Mouse (Mus musculus) forebrain, embryonic 14.5 days (tissue): Measurements from ENCODE around the gene 1300017J02Rik. TPM values are rescaled to one million over a fixed set of nuclear protein-coding genes. Genes with fewer than 3 reads are reported as not detected.

ENCODE experiments used
- ATAC-seq: fragments of 200-750 bp; cut with Nextera tagmentation; 2 replicates; pipeline ENCODE4 v1.8.0; 2017; ENCODE audit warnings: mild to moderate bottlenecking, moderate library complexity
- DNase-seq: peaks from one replicate; pipeline ENCODE4 v3.0.0-alpha.2; 2015; ENCODE audit warnings: low spot score
- H3K27ac ChIP-seq: fragments of 300-500 bp; sonication (generic); 2 replicates; pipeline ENCODE4 v1.5.1; 2014; ENCODE audit warnings: low read depth, mild to moderate bottlenecking, control low read depth, low read length, moderate library complexity
- H3K27me3 ChIP-seq: fragments of 300-500 bp; sonication (generic); replicated peaks from 2 replicates; pipeline ENCODE4 v1.6.1; 2014; ENCODE audit warnings: low read length, control low read depth, mixed read lengths; ENCODE audit not compliant: control insufficient read depth, insufficient read depth
- H3K36me3 ChIP-seq: fragments of 300-500 bp; sonication (generic); 2 replicates; pipeline ENCODE4 v1.6.1; 2014; ENCODE audit warnings: low read length, control low read depth; ENCODE audit not compliant: control insufficient read depth, insufficient read depth
- H3K4me1 ChIP-seq: fragments of 300-500 bp; sonication (generic); 2 replicates; pipeline ENCODE4 v1.6.1; 2014; ENCODE audit warnings: antibody characterized with exemption, low read length, control low read depth; ENCODE audit not compliant: control insufficient read depth, insufficient read depth
- H3K4me2 ChIP-seq: fragments of 300-500 bp; sonication (generic); 2 replicates; pipeline ENCODE4 v1.6.1; 2014; ENCODE audit warnings: mild to moderate bottlenecking, control low read depth, low read length
- H3K4me3 ChIP-seq: fragments of 300-500 bp; sonication (generic); 2 replicates; pipeline ENCODE4 v1.5.1; 2014; ENCODE audit warnings: low read depth, low read length, control low read depth
- H3K9ac ChIP-seq: fragments of 300-500 bp; sonication (generic); 2 replicates; pipeline ENCODE4 v1.6.1; 2014; ENCODE audit warnings: mild to moderate bottlenecking, low read length, control low read depth, moderate library complexity
- H3K9me3 ChIP-seq: fragments of 300-500 bp; sonication (generic); replicated peaks from 2 replicates; pipeline ENCODE4 v1.6.1; 2016; ENCODE audit warnings: low read length, control low read depth, mixed read lengths; ENCODE audit not compliant: control insufficient read depth
- WGBS: fragments of 180-500 bp; shearing (Covaris S2); extraction: QIAGEN DNeasy Blood & Tissue Kit; methylation state at CpG from one replicate; pipeline ENCODE4 v1.1.7; 2014; 5-methylcytosine and 5-hydroxymethylcytosine counted together
- polyA plus RNA-seq: library from polyadenylated mRNA; unstranded; fragments of >200 nt; fragmentation: Nextera tagmentation; extraction: Ambion mirVana; gene quantifications from 2 replicates; pipeline ENCODE4 v1.2.1, GENCODE M21; 2014

The 1300017J02Rik gene
- polyA plus RNA-seq, 1 experiment from 2014 or later = 0.29 TPM

DNA sequence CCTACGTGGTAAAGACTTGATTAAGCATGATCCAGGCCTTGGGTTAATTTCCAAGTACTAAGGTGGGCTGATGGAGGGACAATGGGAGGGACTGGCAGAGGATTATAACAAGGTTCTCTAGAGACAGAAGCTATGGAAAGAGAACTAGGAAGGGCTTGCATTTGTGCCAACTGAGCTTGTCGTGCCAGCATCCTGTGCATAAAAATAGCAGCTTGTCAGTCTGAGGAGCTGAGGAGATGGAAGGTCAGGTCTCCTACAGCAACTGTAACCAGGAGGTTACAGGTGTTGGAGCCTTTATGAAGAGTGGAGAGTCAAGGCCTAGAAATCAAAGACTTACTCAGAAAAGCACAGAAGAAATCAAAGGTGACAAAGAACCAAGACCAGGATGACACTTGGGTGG is 91.3 kb downstream of the 1300017J02Rik start:
- WGBS = 45% methylated on average over 2 of the region's 2 CpGs
- Histone ChIP-seq H3K9me3 (no peaks in the 10 kb centered on the region), H3K27ac (no peak overlapping the region), H3K9ac (no peak overlapping the region), H3K4me2 (no peak overlapping the region), H3K4me3 (no peak overlapping the region), H3K36me3 (no peaks in the 10 kb centered on the region), H3K4me1 (no peaks in the 10 kb centered on the region), H3K27me3 (no peaks in the 10 kb centered on the region)
- ATAC-seq (no peak), DNase-seq (peak; percentile 10)

DNA sequence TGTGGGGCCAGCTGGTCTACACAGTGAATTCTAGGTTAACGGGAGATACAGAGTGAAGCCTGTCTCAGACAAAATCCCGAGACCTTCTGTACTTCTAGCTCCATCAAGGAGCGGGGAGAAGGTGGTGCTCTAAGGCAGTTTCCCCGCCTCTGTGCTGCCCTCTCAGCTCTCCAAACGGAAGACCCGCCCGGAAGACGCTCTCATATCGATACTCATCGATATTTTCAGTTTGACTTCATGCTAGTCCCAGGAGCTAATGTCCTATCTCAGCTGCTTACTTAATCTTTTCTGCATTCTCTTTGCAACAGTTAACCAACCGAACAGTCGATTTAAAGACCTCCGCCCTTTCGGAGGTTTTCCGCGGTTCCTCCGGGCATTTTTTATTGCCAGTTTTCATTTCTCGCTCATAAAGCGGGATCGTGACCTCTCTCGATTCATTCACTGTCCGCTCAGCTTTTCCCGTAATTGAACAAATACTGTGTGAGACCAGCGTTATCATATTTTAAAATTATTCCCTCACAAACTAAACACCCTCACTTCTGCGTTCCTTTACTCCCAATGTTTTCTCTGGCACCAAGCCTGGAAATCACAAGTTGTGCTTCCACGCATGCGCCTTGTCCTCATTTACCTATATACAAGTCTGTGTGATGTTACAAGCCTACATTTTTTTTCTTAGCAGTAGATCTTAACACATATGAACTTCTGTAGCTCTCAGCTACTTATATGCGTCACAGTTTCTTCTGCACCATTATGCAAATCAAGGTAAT is 92.0 kb downstream of the 1300017J02Rik start:
- no peak overlapping the region for H3K4me2 ChIP-seq
- 81% methylated on average over 28 of the region's 28 CpGs for WGBS
- no peaks in the 10 kb centered on the region for H3K4me1 ChIP-seq
- H3K27ac ChIP-seq = no peak overlapping the region
- H3K9me3 ChIP-seq = no peaks in the 10 kb centered on the region
- H3K4me3 ChIP-seq = no peak overlapping the region
- H3K36me3 ChIP-seq = no peaks in the 10 kb centered on the region
- ATAC-seq (no peak), DNase-seq (peak; percentile 45)
- no peaks in the 10 kb centered on the region for H3K27me3 ChIP-seq
- no peak overlapping the region for H3K9ac ChIP-seq

DNA sequence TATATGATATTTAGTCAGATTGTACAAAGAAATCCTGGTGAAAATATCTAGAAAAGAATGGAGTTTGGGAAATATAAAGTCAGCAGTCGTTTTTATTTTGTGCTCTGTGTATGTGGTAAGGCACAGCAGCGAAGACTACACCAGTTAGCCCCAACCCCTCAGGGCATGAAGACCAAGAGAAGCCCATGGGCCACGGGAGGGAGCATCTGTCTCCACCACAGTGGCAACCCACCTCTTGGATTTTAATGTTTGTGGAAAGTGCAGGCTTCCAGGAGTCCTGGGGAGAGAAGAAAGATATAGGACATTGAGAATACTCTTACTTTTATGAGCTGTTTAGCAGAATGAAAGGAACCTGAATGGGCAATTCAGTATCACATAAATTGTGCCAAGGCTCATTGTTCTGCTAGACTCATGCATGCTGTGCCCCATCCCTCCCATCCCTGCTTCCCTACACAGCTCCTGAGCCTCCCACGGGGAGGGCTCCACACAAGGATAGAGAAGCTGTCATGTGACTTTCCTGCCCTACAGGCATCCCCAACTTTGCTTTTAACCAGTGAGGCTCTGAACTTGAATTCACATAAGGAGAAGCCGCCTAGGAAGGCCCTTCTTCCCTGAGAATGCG is 96.0 kb downstream of the 1300017J02Rik start:
- Histone ChIP-seq H3K9ac (no peak overlapping the region), H3K36me3 (no peaks in the 10 kb centered on the region), H3K9me3 (no peaks in the 10 kb centered on the region), H3K27ac (no peak overlapping the region), H3K4me2 (no peak overlapping the region), H3K4me3 (no peak overlapping the region), H3K27me3 (no peaks in the 10 kb centered on the region), H3K4me1 (no peaks in the 10 kb centered on the region)
- 38% methylated on average over 6 of the region's 6 CpGs for WGBS
- peak; percentile 14 for DNase-seq
- no peak for ATAC-seq

DNA sequence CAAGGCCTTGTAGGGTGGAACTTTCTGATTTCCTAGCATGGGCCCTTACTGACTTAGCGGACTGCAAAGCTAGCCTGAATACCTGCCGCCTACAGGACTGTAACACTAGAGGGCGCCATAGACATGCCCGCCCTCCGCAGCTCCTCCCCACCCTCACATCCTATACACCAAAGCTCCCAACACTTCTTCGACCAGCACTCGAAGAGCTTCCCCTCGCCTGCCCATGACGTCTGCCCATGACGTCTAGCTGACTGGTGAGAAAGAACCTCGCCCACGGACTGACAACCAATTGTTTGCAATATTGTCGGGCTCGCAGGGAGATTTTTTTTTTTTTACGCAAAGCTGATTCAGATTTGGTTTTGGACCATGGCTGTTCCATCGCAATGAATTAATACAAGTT is 97.0 kb downstream of the 1300017J02Rik start:
- Histone ChIP-seq H3K36me3 (no peaks in the 10 kb centered on the region), H3K27me3 (no peaks in the 10 kb centered on the region), H3K4me2 (peak overlapping the region; percentile 45), H3K9me3 (no peaks in the 10 kb centered on the region), H3K4me3 (peak overlapping the region; percentile 10; the same call in 1 of the 2 replicates), H3K9ac (no peak overlapping the region), H3K4me1 (no peaks in the 10 kb centered on the region), H3K27ac (no peak overlapping the region)
- peak; percentile 82 for DNase-seq
- 10% methylated on average over 16 of the region's 16 CpGs for WGBS
- ATAC-seq = peak; percentile 91

DNA sequence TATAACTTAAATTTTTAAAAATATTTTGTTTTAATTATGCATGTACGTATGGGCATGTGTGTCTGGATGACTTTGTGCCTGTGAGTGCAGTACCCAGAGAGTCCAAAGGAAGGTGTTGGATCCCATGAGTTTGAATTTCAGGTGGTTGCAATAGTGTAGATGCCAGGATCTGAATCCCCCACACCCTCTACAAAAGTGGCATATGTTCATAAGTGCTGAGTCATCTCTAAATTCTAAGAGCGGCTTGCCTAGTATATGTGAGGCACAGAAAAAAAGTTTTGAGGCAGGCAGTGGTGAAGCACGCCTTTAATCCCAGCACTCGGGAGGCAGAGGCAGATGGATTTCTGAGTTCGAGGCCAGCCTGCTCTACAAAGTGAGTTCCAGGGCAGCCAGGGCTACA is 99.1 kb downstream of the 1300017J02Rik start:
- ATAC-seq = no peak

DNA sequence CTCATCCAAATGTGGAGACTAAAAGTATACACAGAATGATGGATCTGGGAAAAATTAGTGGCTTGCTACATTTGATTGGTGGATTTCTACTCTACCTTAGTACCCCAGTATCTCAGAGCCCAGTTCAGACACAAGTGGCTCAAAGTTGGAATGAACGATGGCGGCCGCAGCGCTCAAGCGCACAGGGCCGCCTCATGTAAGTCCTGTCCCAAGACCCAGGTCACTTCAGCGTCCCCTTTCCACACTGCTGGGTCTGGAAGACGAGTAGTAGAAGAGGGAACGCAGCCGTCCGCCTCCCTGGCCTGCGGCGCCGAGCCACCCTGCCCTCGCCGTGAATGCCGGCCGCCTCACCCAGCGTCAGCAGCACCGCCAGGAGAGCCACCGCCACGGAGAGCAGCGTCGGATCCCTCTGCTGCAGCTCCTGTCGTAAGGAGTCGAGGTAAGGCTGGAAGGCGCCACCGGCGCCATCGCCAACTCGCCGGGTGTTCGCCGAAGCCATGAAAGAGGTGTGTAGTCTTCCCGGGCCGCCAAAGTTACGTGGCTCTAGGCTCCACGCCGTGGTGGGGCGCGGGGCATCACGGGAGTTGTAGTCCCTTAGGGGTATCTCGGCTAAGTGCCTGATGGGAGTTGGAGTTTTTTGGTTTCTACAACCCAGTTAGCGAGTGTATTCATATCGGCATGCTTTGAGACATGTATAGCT is 103.2 kb downstream of the 1300017J02Rik start, which contains the start of gene Srprb:
TSS of gene Srprb (minus strand) at position 577 of the 700 bp plus-strand sequence.
- DNase-seq = peak; percentile 97
- peak within 1 kb of the TSS; percentile 74 for H3K4me2 ChIP-seq
- 1% methylated on average over 45 of the region's 45 CpGs for WGBS
- no peaks in the 10 kb centered on the region for H3K27me3 ChIP-seq
- peak within 1 kb of the TSS; percentile 85 for H3K9ac ChIP-seq
- peak within 1 kb of the TSS; percentile 71; the same call in 1 of the 2 replicates for H3K27ac ChIP-seq
- peak within 1 kb of the TSS; percentile 85 for H3K4me3 ChIP-seq
- ATAC-seq = peak; percentile 99
- H3K4me1 ChIP-seq = peaks cover 3% of the 10 kb centered on the region; the same call in 1 of the 2 replicates
- no peaks in the 10 kb centered on the region for H3K9me3 ChIP-seq
- peaks cover 20% of the 10 kb centered on the region for H3K36me3 ChIP-seq

More for the DNA sequence above, 99.1 kb downstream of the 1300017J02Rik start:
- no peaks in the 10 kb centered on the region for H3K36me3 ChIP-seq
- 93% methylated on average over 5 of the region's 5 CpGs for WGBS
- no peaks in the 10 kb centered on the region for H3K9me3 ChIP-seq
- H3K4me2 ChIP-seq = no peak overlapping the region
- peaks cover 3% of the 10 kb centered on the region; the same call in 1 of the 2 replicates for H3K4me1 ChIP-seq
- no peak for DNase-seq
- H3K9ac ChIP-seq = no peak overlapping the region
- no peak overlapping the region for H3K27ac ChIP-seq
- H3K27me3 ChIP-seq = no peaks in the 10 kb centered on the region
- H3K4me3 ChIP-seq = no peak overlapping the region

Other genes with a start within 250 kb of the 1300017J02Rik start
- 32.5 and 40.5 TPM in 2 replicates for gene Rab6b, start 193.3 kb downstream of the 1300017J02Rik start, polyA plus RNA-seq
- 55.8 and 61.7 TPM in 2 replicates for gene Srprb, start 102.9 kb downstream of the 1300017J02Rik start, polyA plus RNA-seq
- 0.63 and 2.7 TPM in 2 replicates for gene Gm20425, start 74.8 kb downstream of the 1300017J02Rik start, polyA plus RNA-seq
- 30.0 and 41.3 TPM in 2 replicates for gene Trf, start 74.6 kb downstream of the 1300017J02Rik start, polyA plus RNA-seq
- gene Topbp1, start 133 bp upstream of the 1300017J02Rik start, polyA plus RNA-seq = 31.2 and 31.4 TPM in 2 replicates
- 74.2 and 76.3 TPM in 2 replicates for gene Cdv3, start 60.8 kb upstream of the 1300017J02Rik start, polyA plus RNA-seq
- 1.5 and 1.7 TPM in 2 replicates for gene Bfsp2, start 175.3 kb upstream of the 1300017J02Rik start, polyA plus RNA-seq